Mouse (Mus musculus): ENCODE measurements at regions not wholly inside any gene's neighbourhood (a gene's known extent, or its start where the extent isn't known, plus 50 kb on each side); places are given as distances from the start of the nearest gene placed in this dataset.

- TF ChIP-seq CTCF (IDR thresholded peaks at IDR 0.05; ENCODE audit: extremely low read depth, insufficient read depth, low read length): no peak
- TF ChIP-seq POLR2A (IDR thresholded peaks at IDR 0.05; ENCODE audit: extremely low read depth, insufficient read depth, low read length): no peak
These were observed 57.0 kb upstream of the Sox11 start for GRCm38 (mm10) chr12:27399392-27399791.

More at GRCm38 (mm10) chr12:27399392-27399791, 57.0 kb upstream of the Sox11 start:
- H3K4me3 ChIP-seq (ENCODE audit: insufficient read depth, low read length): no peak overlapping the region
- H3K27ac ChIP-seq (ENCODE audit: insufficient read depth, low read length): no peak overlapping the region
- no peaks in the 10 kb centered on the region for H3K4me1 ChIP-seq (ENCODE audit: control insufficient read depth, insufficient read depth, low read length)

Data from cortical plate, adult 2 months (tissue).